Mouse (Mus musculus): ENCODE measurements around the gene Usp28.

The Usp28 gene

DNA sequence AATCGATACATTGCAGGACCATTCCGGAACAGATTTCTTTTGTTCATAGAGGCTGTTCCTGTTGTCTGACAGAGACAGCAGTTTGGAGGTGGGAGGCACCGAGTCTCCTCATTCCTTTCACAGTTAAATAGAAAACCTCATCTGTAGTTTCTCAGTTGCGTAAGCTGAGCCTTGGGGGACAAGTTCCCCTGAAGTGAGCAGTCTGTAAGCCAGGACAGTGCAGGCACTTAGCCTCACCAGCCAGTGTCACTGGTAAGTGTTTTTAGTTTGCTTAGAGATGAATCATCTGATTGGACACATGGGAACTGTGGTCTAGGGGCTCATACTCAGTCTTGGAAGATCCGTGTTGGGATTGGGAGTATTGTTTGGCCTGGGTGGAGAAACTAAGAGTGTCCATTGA, 95.9 kb downstream of the Usp28 start, which contains the start of gene Tmprss5:
Gene Tmprss5 (plus strand): TSS at position 154 of the 400 bp plus-strand sequence.
- no peaks in the 10 kb centered on the region for H3K27me3 ChIP-seq (ENCODE audit: control insufficient read depth, insufficient read depth, low read length, poor library complexity, severe bottlenecking)
- no peak for DNase-seq (ENCODE audit: low read depth, low spot score)
- peaks cover 8% of the 10 kb centered on the region for H3K36me3 ChIP-seq (ENCODE audit: control insufficient read depth, insufficient read depth, low read length, poor library complexity, severe bottlenecking)

DNA sequence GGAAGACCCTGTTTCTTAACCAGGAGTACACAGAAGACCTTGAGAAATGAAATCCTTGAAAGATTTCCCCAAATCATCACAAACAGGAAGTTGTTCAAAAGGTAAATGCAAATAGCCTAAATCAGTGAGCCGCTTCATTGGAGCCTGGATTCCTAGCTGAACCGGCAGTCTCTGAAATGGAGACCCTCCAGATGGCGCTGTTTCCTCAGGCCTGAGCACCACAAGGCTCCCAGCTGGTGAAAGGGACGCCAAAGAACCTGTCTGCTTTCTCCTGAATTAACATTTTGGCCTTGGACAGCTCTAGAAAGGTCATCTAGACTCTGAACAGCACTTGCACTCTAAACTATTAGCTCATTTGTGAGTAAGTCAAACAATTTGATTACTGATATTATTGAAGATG, 96.4 kb downstream of the Usp28 start:
- no peaks in the 10 kb centered on the region for H3K27me3 ChIP-seq (ENCODE audit: control insufficient read depth, insufficient read depth, low read length, poor library complexity, severe bottlenecking)
- peaks cover 8% of the 10 kb centered on the region for H3K36me3 ChIP-seq (ENCODE audit: control insufficient read depth, insufficient read depth, low read length, poor library complexity, severe bottlenecking)
- peak; percentile 32 for DNase-seq (ENCODE audit: low read depth, low spot score)

- no peak for DNase-seq (ENCODE audit: low read depth, low spot score)
- Histone ChIP-seq H3K27me3 (ENCODE audit: control insufficient read depth, insufficient read depth, low read length, poor library complexity, severe bottlenecking) (no peaks in the 10 kb centered on the region), H3K36me3 (ENCODE audit: control insufficient read depth, insufficient read depth, low read length, poor library complexity, severe bottlenecking) (no peaks in the 10 kb centered on the region)
Observed at GRCm38 (mm10) chr9:49087317-49087716, 102.1 kb downstream of the Usp28 start.

Data from splenic B cell, adult 2 months (primary cell).